Mouse (Mus musculus) heart, adult 18-20 months (tissue): ENCODE results near the gene Tnni3. TPM values are rescaled to one million over a fixed set of nuclear protein-coding genes. Genes with fewer than 3 reads are reported as not detected.
A peak's percentile ranks its signal among the peaks of the same experiment; 100 is the strongest.

ENCODE experiments used
- DNase-seq, 2 experiments: peaks; one replicate each; pipeline ENCODE4 v3.0.0; 2021 to 2022; ENCODE audit warnings: mixed read lengths in 1 of 2
- total RNA-seq, 2 experiments: library from RNA; stranded (reverse); gene quantifications; 2 replicates each; pipeline ENCODE4 v1.2.3; 2021

The Tnni3 gene
- total RNA-seq, 2 experiments from 2014 or later = 10,363 to 11,433 TPM

GRCm38 (mm10) chr7:4521231-4522003 lies 2.6 kb downstream of the Tnni3 start:
- peak; percentile 62 to 66 for DNase-seq

GRCm38 (mm10) chr7:4518487-4518886 lies 5.5 kb downstream of the Tnni3 start:
- peak in 1 of 2 experiments; percentile 5 for DNase-seq

- peak; percentile 64 to 73 for DNase-seq
Observed at GRCm38 (mm10) chr7:4516332-4517050, 7.5 kb downstream of the Tnni3 start, which contains the start of gene Tnnt1. TSS of gene Tnnt1 (minus strand) at chr7:4516382.

- peak in 1 of 2 experiments; percentile 29 for DNase-seq
Observed at GRCm38 (mm10) chr7:4515853-4516252, 8.2 kb downstream of the Tnni3 start.

GRCm38 (mm10) chr7:4513829-4514712 lies 10.0 kb downstream of the Tnni3 start:
- DNase-seq = peak in 1 of 2 experiments; percentile 36

GRCm38 (mm10) chr7:4513236-4513635 lies 10.8 kb downstream of the Tnni3 start:
- peak in 1 of 2 experiments; percentile 71 for DNase-seq

GRCm38 (mm10) chr7:4511489-4512224 lies 12.4 kb downstream of the Tnni3 start:
- DNase-seq = peak in 1 of 2 experiments; percentile 52

GRCm38 (mm10) chr7:4509863-4510608 lies 14.0 kb downstream of the Tnni3 start:
- DNase-seq = peak; percentile 87 to 89

GRCm38 (mm10) chr7:4508739-4509116 lies 15.3 kb downstream of the Tnni3 start:
- DNase-seq = no peak

GRCm38 (mm10) chr7:4508062-4508738 lies 15.8 kb downstream of the Tnni3 start:
- DNase-seq = no peak

GRCm38 (mm10) chr7:4507220-4507619 lies 16.8 kb downstream of the Tnni3 start:
- no peak for DNase-seq

GRCm38 (mm10) chr7:4504646-4505435 lies 19.2 kb downstream of the Tnni3 start:
- DNase-seq = no peak

GRCm38 (mm10) chr7:4503858-4504257 lies 20.2 kb downstream of the Tnni3 start:
- no peak for DNase-seq

- DNase-seq = no peak
Observed at GRCm38 (mm10) chr7:4503100-4503499, 20.9 kb downstream of the Tnni3 start.

GRCm38 (mm10) chr7:4502421-4503090 lies 21.5 kb downstream of the Tnni3 start:
- peak in 1 of 2 experiments; percentile 72 for DNase-seq

GRCm38 (mm10) chr7:4501558-4502397 lies 22.3 kb downstream of the Tnni3 start, which contains the start of gene Ppp1r12c:
TSS of gene Ppp1r12c (minus strand) at chr7:4501680.
- peak; percentile 97 to 98 for DNase-seq

GRCm38 (mm10) chr7:4500892-4501471 lies 23.0 kb downstream of the Tnni3 start:
- peak in 1 of 2 experiments; percentile 66 for DNase-seq
